Mouse (Mus musculus) lung, postnatal 0 days (tissue): ENCODE results near the gene Erbb2. TPM values are rescaled to one million over a fixed set of nuclear protein-coding genes. Genes with fewer than 3 reads are reported as not detected.
A peak's percentile ranks its signal among the peaks of the same experiment; 100 is the strongest.

Source experiments
- ATAC-seq: fragments of 200-750 bp; cut with Nextera tagmentation; 2 replicates; pipeline ENCODE4 v1.8.0; 2017; ENCODE audit warnings: moderate library complexity
- DNase-seq: peaks from one replicate; pipeline ENCODE4 v3.0.0-alpha.2; 2016; ENCODE audit warnings: low spot score
- H3K27ac ChIP-seq: fragments of 300-500 bp; sonication (generic); 2 replicates; pipeline ENCODE4 v1.5.1; 2014; ENCODE audit warnings: antibody characterized with exemption, mild to moderate bottlenecking, low read length, mixed read lengths
- H3K27me3 ChIP-seq: fragments of 300-500 bp; sonication (generic); replicated peaks from 2 replicates; pipeline ENCODE4 v1.6.1; 2014; ENCODE audit warnings: low read length, mixed read lengths; ENCODE audit not compliant: insufficient read depth
- H3K36me3 ChIP-seq: fragments of 300-500 bp; sonication (generic); 2 replicates; pipeline ENCODE4 v1.6.1; 2014; ENCODE audit warnings: low read length, mixed read lengths; ENCODE audit not compliant: insufficient read depth
- H3K4me1 ChIP-seq: fragments of 300-500 bp; sonication (generic); 2 replicates; pipeline ENCODE4 v1.6.1; 2014; ENCODE audit warnings: antibody characterized with exemption, low read depth, low read length, mixed read lengths; ENCODE audit not compliant: insufficient read depth
- H3K4me2 ChIP-seq: fragments of 300-500 bp; sonication (generic); replicated peaks from 2 replicates; pipeline ENCODE4 v1.6.1; 2014; ENCODE audit warnings: low read depth, mild to moderate bottlenecking, low read length, moderate library complexity, mixed read lengths
- H3K4me3 ChIP-seq: fragments of 300-500 bp; sonication (generic); 2 replicates; pipeline ENCODE4 v1.5.1; 2014; ENCODE audit warnings: low read depth, low read length
- H3K9ac ChIP-seq: fragments of 300-500 bp; sonication (generic); replicated peaks from 2 replicates; pipeline ENCODE4 v1.6.1; 2014; ENCODE audit warnings: low read depth, mild to moderate bottlenecking
- H3K9me3 ChIP-seq: fragments of 300-500 bp; sonication (generic); 2 replicates; pipeline ENCODE4 v1.6.1; 2016; ENCODE audit warnings: low read length, mixed read lengths
- CTCF ChIP-seq: IDR thresholded peaks from 2 replicates; pipeline ENCODE4 v1.5.1; 2016; ENCODE audit warnings: antibody characterized with exemption, mild to moderate bottlenecking
- EP300 ChIP-seq: IDR thresholded peaks from 2 replicates; pipeline ENCODE4 v1.6.1; 2016; ENCODE audit warnings: antibody characterized with exemption, mild to moderate bottlenecking, control low read depth
- WGBS: fragments of 180-500 bp; shearing (Covaris S2); extraction: QIAGEN DNeasy Blood & Tissue Kit; methylation state at CpG from one replicate; pipeline ENCODE4 v1.1.7; 2014; 5-methylcytosine and 5-hydroxymethylcytosine counted together
- polyA plus RNA-seq: library from polyadenylated mRNA; unstranded; fragments of >200 nt; fragmentation: Nextera tagmentation; extraction: Ambion mirVana; gene quantifications from 2 replicates; pipeline ENCODE4 v1.2.1, GENCODE M21; 2015

Gene Erbb2
- polyA plus RNA-seq, 1 experiment from 2014 or later, result 21.2 TPM

DNA sequence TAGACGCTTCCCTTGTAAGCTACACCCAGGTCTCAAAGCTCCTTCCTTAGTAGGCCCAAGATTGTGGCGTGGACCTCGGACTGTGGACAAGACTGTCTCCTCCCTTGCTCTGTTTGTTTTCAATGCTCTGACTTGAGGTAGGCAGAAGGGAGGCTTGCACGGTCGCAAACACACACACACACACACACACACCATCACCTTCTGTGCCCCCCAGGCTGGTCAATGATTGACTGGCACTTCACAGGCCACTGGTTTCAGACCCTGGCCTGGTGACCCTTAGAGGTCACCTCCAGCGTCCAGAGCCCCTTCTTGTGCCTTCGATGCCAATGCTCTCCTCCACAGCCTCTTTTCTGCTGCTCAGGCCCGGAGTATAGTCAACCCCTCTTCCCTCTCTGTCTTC is 3.4 kb upstream of the Erbb2 start:
- Histone ChIP-seq H3K4me3 (no peak overlapping the region), H3K9ac (no peak overlapping the region), H3K27ac (no peak overlapping the region), H3K4me2 (0 out of 2 replicates have a peak overlapping the region, but pooled peaks have one; percentile 14), H3K36me3 (no peaks in the 10 kb centered on the region), H3K27me3 (no peaks in the 10 kb centered on the region), H3K4me1 (peaks cover 9% of the 10 kb centered on the region; the same call in 1 of the 2 replicates), H3K9me3 (no peaks in the 10 kb centered on the region)
- ATAC-seq (no peak), DNase-seq (no peak)
- no peak for TF ChIP-seq CTCF
- TF ChIP-seq EP300, result no peak
- WGBS, result 41% methylated on average over 8 of the region's 8 CpGs

- Histone ChIP-seq H3K4me2 (0 out of 2 replicates have a peak overlapping the region, but pooled peaks have one; percentile 14), H3K27ac (no peak overlapping the region; the same call in 1 of the 2 replicates), H3K9me3 (no peaks in the 10 kb centered on the region), H3K27me3 (no peaks in the 10 kb centered on the region), H3K36me3 (no peaks in the 10 kb centered on the region), H3K4me1 (peaks cover 11% of the 10 kb centered on the region; the same call in 1 of the 2 replicates), H3K4me3 (no peak overlapping the region), H3K9ac (no peak overlapping the region)
- no peak for TF ChIP-seq EP300
- no peak for TF ChIP-seq CTCF
- ATAC-seq (peak; percentile 27), DNase-seq (peak; percentile 56)
- WGBS, result 0% methylated on average over 7 of the region's 10 CpGs
Observed at GRCm38 (mm10) chr11:98409341-98409822, 2.9 kb upstream of the Erbb2 start.

- Histone ChIP-seq H3K36me3 (no peaks in the 10 kb centered on the region), H3K27me3 (no peaks in the 10 kb centered on the region), H3K9me3 (no peaks in the 10 kb centered on the region), H3K4me1 (peaks cover 15% of the 10 kb centered on the region; the same call in 1 of the 2 replicates), H3K9ac (peak overlapping the region; percentile 88), H3K4me2 (peak overlapping the region; percentile 90), H3K27ac (peak overlapping the region; percentile 95), H3K4me3 (peak overlapping the region; percentile 97)
- ATAC-seq (peak; percentile 29), DNase-seq (peak; percentile 67)
- TF ChIP-seq CTCF (no peak), EP300 (no peak)
- under 1% methylated on average over 35 of the region's 40 CpGs for WGBS
Observed at GRCm38 (mm10) chr11:98412797-98413301, 579 bp downstream of the Erbb2 start.

GRCm38 (mm10) chr11:98413731-98414130 is 1.5 kb downstream of the Erbb2 start:
- ATAC-seq (no peak), DNase-seq (peak; percentile 41)
- no peaks in the 10 kb centered on the region for H3K36me3 ChIP-seq
- TF ChIP-seq CTCF, result no peak
- no peak for TF ChIP-seq EP300
- H3K4me3 ChIP-seq, result peak overlapping the region; percentile 97
- H3K4me1 ChIP-seq, result peaks cover 15% of the 10 kb centered on the region; the same call in 1 of the 2 replicates
- no peaks in the 10 kb centered on the region for H3K9me3 ChIP-seq
- H3K27ac ChIP-seq, result no peak overlapping the region; the same call in 1 of the 2 replicates
- H3K9ac ChIP-seq, result no peak overlapping the region
- peak overlapping the region; percentile 90 for H3K4me2 ChIP-seq
- WGBS, result 16% methylated on average over 7 of the region's 7 CpGs
- no peaks in the 10 kb centered on the region for H3K27me3 ChIP-seq

DNA sequence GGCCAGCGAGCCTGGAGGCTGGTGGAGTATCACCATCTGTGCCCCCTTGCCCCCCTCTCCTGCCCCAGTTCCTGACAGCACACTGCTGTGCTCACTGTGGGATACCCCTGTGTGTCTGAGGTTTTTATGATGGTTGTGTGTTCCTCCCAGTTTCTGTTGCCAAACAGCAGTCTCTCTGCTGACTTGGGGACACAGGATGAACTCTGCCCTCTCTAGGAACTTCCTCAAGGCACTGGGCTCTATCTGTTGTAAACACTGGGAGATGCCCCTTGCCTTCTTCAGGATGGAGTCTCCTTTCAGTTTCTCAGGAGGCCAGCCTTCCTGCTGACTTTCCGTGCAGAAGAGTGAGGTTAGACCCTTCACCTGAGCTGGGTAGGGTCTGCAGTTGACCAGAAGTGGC is 1.9 kb downstream of the Erbb2 start:
- WGBS, result 12% methylated on average over 1 of the region's 2 CpGs
- TF ChIP-seq EP300 (no peak), CTCF (no peak)
- Histone ChIP-seq H3K9ac (no peak overlapping the region), H3K4me3 (peak overlapping the region; percentile 97; the same call in 1 of the 2 replicates), H3K27ac (no peak overlapping the region), H3K4me2 (peak overlapping the region; percentile 90), H3K27me3 (no peaks in the 10 kb centered on the region), H3K9me3 (no peaks in the 10 kb centered on the region), H3K36me3 (no peaks in the 10 kb centered on the region), H3K4me1 (peaks cover 15% of the 10 kb centered on the region; the same call in 1 of the 2 replicates)
- ATAC-seq (no peak), DNase-seq (no peak)

- Histone ChIP-seq H3K9ac (no peak overlapping the region), H3K4me3 (no peak overlapping the region), H3K27ac (no peak overlapping the region), H3K36me3 (0 out of 2 replicates have a peak, but pooled peaks cover 4% of the 10 kb centered on the region), H3K27me3 (no peaks in the 10 kb centered on the region), H3K4me1 (peaks cover 11% of the 10 kb centered on the region; the same call in 1 of the 2 replicates), H3K9me3 (no peaks in the 10 kb centered on the region), H3K4me2 (no peak overlapping the region)
- TF ChIP-seq CTCF (no peak), EP300 (no peak)
- no peak for ATAC-seq
- DNase-seq, result peak; percentile 53
- 83% methylated on average over 1 of the region's 1 CpGs for WGBS
Observed at GRCm38 (mm10) chr11:98417074-98417473, 4.8 kb downstream of the Erbb2 start.
